Mouse (Mus musculus): ENCODE measurements around the gene Srrd.
"Not testable (repeated sequence)": the region's sequence is repeated elsewhere in the genome, so short reads cannot be mapped to it uniquely, and the experiment has no call there.

Srrd gene

GRCm38 (mm10) chr5:112324637-112325545 is 17.9 kb downstream of the Srrd start:
- in situ Hi-C loops (cut with MboI; ENCODE audit: unreplicated experiment in 2 of 2): loop anchor here (5.0 to 25.0 kb wide), 3 partner anchors 38 to 988 kb away; partner anchors contain the start of genes Pitpnb (in 1 of the 2) and Tpst2 (in 1 of the 2)

GRCm38 (mm10) chr5:112323246-112323645 is 19.6 kb downstream of the Srrd start:
- in situ Hi-C loops (cut with MboI; ENCODE audit: unreplicated experiment in 2 of 2): loop anchor here (5.0 to 10.0 kb wide), 2 partner anchors 36 to 48 kb away; partner anchors contain the start of gene Tpst2 (in 1 of the 2)

GRCm38 (mm10) chr5:112321376-112321775 is 21.5 kb downstream of the Srrd start:
- in situ Hi-C loops (cut with MboI; ENCODE audit: unreplicated experiment in 2 of 2): loop anchor here (5.0 to 10.0 kb wide), 2 partner anchors 34 to 47 kb away; partner anchors contain the start of gene Tpst2 (in 1 of the 2)

- in situ Hi-C loops (cut with MboI; ENCODE audit: unreplicated experiment in 2 of 2): loop anchor here (5.0 to 10.0 kb wide), 2 partner anchors 34 to 46 kb away; partner anchors contain the start of gene Tpst2 (in 1 of the 2)
Observed at GRCm38 (mm10) chr5:112320936-112321335, 21.9 kb downstream of the Srrd start.

- in situ Hi-C loops (cut with MboI; ENCODE audit: unreplicated experiment in 2 of 2): loop anchor here (5.0 to 10.0 kb wide), 2 partner anchors 33 to 46 kb away; partner anchors contain the start of gene Tpst2 (in 1 of the 2)
Observed at GRCm38 (mm10) chr5:112320379-112320778, 22.5 kb downstream of the Srrd start.

GRCm38 (mm10) chr5:112319343-112319742 is 23.5 kb downstream of the Srrd start:
- in situ Hi-C loops (cut with MboI; ENCODE audit: unreplicated experiment in 2 of 2): not testable (repeated sequence)

GRCm38 (mm10) chr5:112317328-112317727 is 25.5 kb downstream of the Srrd start:
- in situ Hi-C loops (cut with MboI; ENCODE audit: unreplicated experiment in 2 of 2): no loop called here

- in situ Hi-C loops (cut with MboI; ENCODE audit: unreplicated experiment in 2 of 2): no loop called here
Observed at GRCm38 (mm10) chr5:112316468-112316867, 26.4 kb downstream of the Srrd start.

- in situ Hi-C loops (cut with MboI; ENCODE audit: unreplicated experiment in 2 of 2): no loop called here
Observed at GRCm38 (mm10) chr5:112313222-112313885, 29.5 kb downstream of the Srrd start.

- in situ Hi-C loops (cut with MboI; ENCODE audit: unreplicated experiment in 2 of 2): no loop called here
Observed at GRCm38 (mm10) chr5:112305842-112306241, 37.0 kb downstream of the Srrd start.

- in situ Hi-C loops (cut with MboI; ENCODE audit: unreplicated experiment in 2 of 2): no loop called here
Observed at GRCm38 (mm10) chr5:112302310-112302709, 40.5 kb downstream of the Srrd start.

GRCm38 (mm10) chr5:112301694-112302093 is 41.1 kb downstream of the Srrd start:
- in situ Hi-C loops (cut with MboI; ENCODE audit: unreplicated experiment in 2 of 2): no loop called here

- in situ Hi-C loops (cut with MboI; ENCODE audit: unreplicated experiment in 2 of 2): no loop called here
Observed at GRCm38 (mm10) chr5:112300721-112301308, 42.0 kb downstream of the Srrd start.

- in situ Hi-C loops (cut with MboI; ENCODE audit: unreplicated experiment in 2 of 2): no loop called here
Observed at GRCm38 (mm10) chr5:112300112-112300511, 42.7 kb downstream of the Srrd start.

GRCm38 (mm10) chr5:112299399-112299798 is 43.4 kb downstream of the Srrd start:
- in situ Hi-C loops (cut with MboI; ENCODE audit: unreplicated experiment in 2 of 2): loop anchor here in 1 of 2 experiments (25.0 kb wide), 1 partner anchor 1488 kb away; no protein-coding TSS in a partner anchor

- in situ Hi-C loops (cut with MboI; ENCODE audit: unreplicated experiment in 2 of 2): loop anchor here in 1 of 2 experiments (25.0 kb wide), 1 partner anchor 1489 kb away; no protein-coding TSS in a partner anchor
Observed at GRCm38 (mm10) chr5:112298226-112298988, 44.4 kb downstream of the Srrd start.

- in situ Hi-C loops (cut with MboI; ENCODE audit: unreplicated experiment in 2 of 2): loop anchor here in 1 of 2 experiments (25.0 kb wide), 1 partner anchor 1490 kb away; no protein-coding TSS in a partner anchor
Observed at GRCm38 (mm10) chr5:112297257-112297656, 45.6 kb downstream of the Srrd start.

- in situ Hi-C loops (cut with MboI; ENCODE audit: unreplicated experiment in 2 of 2): loop anchor here in 1 of 2 experiments (25.0 kb wide), 1 partner anchor 1491 kb away; no protein-coding TSS in a partner anchor
Observed at GRCm38 (mm10) chr5:112296404-112297181, 46.2 kb downstream of the Srrd start.

- in situ Hi-C loops (cut with MboI; ENCODE audit: unreplicated experiment in 2 of 2): loop anchor here in 1 of 2 experiments (25.0 kb wide), 1 partner anchor 1492 kb away; no protein-coding TSS in a partner anchor
Observed at GRCm38 (mm10) chr5:112295564-112295963, 47.3 kb downstream of the Srrd start.
